Mouse (Mus musculus) 3134 (cell line): Measurements from ENCODE around the gene Rnase13.

ENCODE experiments used
- DNase-seq: peaks from one replicate; pipeline ENCODE4 v3.0.0-alpha.2; 2011; ENCODE audit warnings: low spot score; ENCODE audit not compliant: insufficient read length; ENCODE audit errors: extremely low read depth

The Rnase13 gene

GRCm38 (mm10) chr14:51913960-51914762 lies 8.4 kb downstream of the Rnase13 start, which contains the start of gene Ndrg2:
TSS of gene Ndrg2 (minus strand) at chr14:51914158.
- no peak for DNase-seq

GRCm38 (mm10) chr14:51913062-51913959 lies 9.3 kb downstream of the Rnase13 start:
- DNase-seq, result no peak

- no peak for DNase-seq
Measured at GRCm38 (mm10) chr14:51912391-51913061, 10.0 kb downstream of the Rnase13 start.

GRCm38 (mm10) chr14:51911301-51911700 lies 11.3 kb downstream of the Rnase13 start:
- DNase-seq, result no peak

- no peak for DNase-seq
Measured at GRCm38 (mm10) chr14:51906102-51906501, 16.5 kb downstream of the Rnase13 start.

GRCm38 (mm10) chr14:51904706-51905105 lies 17.9 kb downstream of the Rnase13 start:
- no peak for DNase-seq

GRCm38 (mm10) chr14:51903782-51904181 lies 18.8 kb downstream of the Rnase13 start:
- DNase-seq, result no peak

GRCm38 (mm10) chr14:51902806-51903710 lies 19.5 kb downstream of the Rnase13 start:
- no peak for DNase-seq

- no peak for DNase-seq
Measured at GRCm38 (mm10) chr14:51899351-51899750, 23.2 kb downstream of the Rnase13 start.

GRCm38 (mm10) chr14:51896539-51897170 lies 25.9 kb downstream of the Rnase13 start:
- no peak for DNase-seq

- no peak for DNase-seq
Measured at GRCm38 (mm10) chr14:51896019-51896418, 26.6 kb downstream of the Rnase13 start.

GRCm38 (mm10) chr14:51895071-51895470 lies 27.5 kb downstream of the Rnase13 start:
- DNase-seq, result no peak

- DNase-seq, result no peak
Measured at GRCm38 (mm10) chr14:51893809-51894208, 28.8 kb downstream of the Rnase13 start.

- no peak for DNase-seq
Measured at GRCm38 (mm10) chr14:51893094-51893794, 29.3 kb downstream of the Rnase13 start.

GRCm38 (mm10) chr14:51892191-51892939 lies 30.2 kb downstream of the Rnase13 start, which contains the start of gene Slc39a2:
TSS of gene Slc39a2 (plus strand) at chr14:51892889.
- no peak for DNase-seq

GRCm38 (mm10) chr14:51889833-51890232 lies 32.7 kb downstream of the Rnase13 start:
- DNase-seq, result no peak

GRCm38 (mm10) chr14:51886051-51886450 lies 36.5 kb downstream of the Rnase13 start:
- no peak for DNase-seq
